Mouse (Mus musculus) retina, embryonic 14.5 days (tissue): ENCODE results near the gene Zdhhc1.
A peak's percentile ranks its signal among the peaks of the same experiment; 100 is the strongest.

ENCODE experiments used
- DNase-seq: peaks from one replicate; pipeline ENCODE4 v3.0.0-alpha.2; 2015; ENCODE audit warnings: low spot score

The Zdhhc1 gene

DNA sequence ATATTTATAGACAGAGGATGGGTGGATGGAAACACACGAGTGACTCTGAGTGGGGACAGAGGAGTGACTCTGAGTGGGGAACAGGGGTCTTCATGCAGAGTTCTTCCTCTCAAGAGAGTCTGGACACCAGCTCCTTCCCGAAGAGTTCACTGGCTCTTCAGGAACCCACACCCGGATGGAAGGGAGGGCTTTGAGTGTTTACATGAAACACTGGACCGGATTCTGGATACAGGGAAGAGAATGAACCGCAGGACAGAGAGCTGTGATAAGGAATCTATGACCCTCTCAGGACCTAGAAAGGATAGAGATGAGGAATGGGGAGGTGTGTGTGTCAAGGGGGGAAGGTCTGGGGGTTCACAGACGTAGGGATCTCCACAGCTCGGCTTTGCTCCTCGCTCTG, 20.6 kb upstream of the Zdhhc1 start:
- no peak for DNase-seq

- DNase-seq: peak; percentile 93
Measured at GRCm38 (mm10) chr8:105516018-105516645, 19.4 kb upstream of the Zdhhc1 start.

DNA sequence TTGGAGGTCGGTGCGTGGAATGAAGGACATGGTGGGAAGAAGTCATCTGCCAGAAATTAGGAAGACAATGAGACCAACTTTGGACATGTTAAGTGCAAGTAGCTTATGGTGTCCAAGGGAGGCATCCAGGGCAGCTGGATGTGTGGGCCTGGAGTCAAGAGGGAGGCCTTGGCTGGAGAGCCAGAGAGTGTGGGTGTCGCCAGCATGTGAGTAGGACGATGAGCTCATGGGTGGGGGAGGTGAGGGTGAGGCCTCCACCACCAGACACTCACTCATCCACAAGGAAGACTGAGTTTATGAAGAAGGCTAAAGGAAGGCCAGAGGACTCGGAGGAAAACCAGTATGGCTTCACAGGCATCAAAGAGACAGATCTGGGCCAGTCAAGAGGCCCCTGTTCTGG, 18.0 kb upstream of the Zdhhc1 start:
- no peak for DNase-seq

GRCm38 (mm10) chr8:105514194-105514593, 17.5 kb upstream of the Zdhhc1 start:
- no peak for DNase-seq

GRCm38 (mm10) chr8:105509997-105510735, 13.5 kb upstream of the Zdhhc1 start:
- no peak for DNase-seq

DNA sequence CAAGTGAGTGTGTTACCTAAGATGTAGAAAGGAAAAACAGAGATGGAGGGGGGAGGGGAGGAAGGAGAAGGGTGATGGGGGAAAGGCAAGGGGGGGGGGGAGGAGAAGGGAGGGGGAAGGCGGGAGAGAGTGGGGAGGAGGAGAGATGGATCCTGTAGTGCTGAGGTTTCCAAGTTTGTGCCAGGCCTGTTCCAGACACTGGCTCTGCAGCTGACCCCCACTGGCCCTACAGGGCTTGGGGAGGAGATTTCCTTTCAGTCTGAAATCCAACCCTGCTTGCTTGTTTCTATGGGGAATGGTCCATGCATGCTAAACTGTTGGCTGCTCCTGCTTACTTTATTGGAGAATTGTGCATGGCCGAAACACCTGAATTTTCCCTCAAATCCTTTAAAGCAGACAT, 12.1 kb upstream of the Zdhhc1 start:
- no peak for DNase-seq

DNA sequence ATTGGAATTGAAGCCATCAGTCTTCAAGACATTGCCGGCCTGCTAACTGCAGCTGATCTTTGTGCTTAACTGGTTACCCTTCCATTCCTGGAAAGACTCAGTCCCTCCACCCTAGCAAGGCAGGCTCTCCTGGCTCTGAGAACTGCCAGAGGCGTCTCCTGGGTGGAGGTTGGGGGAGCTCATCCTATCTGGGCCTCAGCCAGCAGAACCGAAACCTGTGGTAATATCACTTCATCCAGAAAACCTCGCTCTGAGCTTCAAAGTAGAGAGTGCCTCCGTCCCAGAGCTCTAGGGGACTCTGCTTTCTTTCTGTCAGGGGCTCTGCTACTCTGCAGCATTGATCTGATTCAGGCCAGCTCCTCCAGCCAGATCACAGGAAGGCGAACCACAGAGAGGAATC, 10.3 kb upstream of the Zdhhc1 start:
- DNase-seq: no peak

GRCm38 (mm10) chr8:105504617-105505016, 7.9 kb upstream of the Zdhhc1 start:
- DNase-seq: no peak

DNA sequence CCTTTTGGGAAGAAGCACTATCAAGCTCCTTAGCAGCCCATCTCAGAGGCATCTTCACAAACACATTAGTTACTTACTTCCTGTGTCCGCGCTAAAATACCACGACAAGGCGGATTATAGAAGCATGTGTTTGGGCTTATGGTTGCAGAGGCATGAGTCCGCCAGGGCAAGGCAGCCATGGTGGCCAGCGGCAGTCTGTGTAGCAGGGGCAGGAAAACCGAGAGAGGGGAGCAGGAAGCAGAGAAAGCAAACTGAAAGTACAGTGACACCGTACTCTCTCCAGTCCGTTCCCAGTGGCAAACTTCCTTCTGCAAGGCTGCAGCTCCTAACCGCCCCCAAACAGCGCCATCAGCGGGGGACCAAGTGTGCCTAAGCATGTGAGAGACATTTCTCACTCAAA, 3.1 kb upstream of the Zdhhc1 start:
- no peak for DNase-seq

- no peak for DNase-seq
Measured at GRCm38 (mm10) chr8:105495350-105496302, 1.1 kb downstream of the Zdhhc1 start.

DNA sequence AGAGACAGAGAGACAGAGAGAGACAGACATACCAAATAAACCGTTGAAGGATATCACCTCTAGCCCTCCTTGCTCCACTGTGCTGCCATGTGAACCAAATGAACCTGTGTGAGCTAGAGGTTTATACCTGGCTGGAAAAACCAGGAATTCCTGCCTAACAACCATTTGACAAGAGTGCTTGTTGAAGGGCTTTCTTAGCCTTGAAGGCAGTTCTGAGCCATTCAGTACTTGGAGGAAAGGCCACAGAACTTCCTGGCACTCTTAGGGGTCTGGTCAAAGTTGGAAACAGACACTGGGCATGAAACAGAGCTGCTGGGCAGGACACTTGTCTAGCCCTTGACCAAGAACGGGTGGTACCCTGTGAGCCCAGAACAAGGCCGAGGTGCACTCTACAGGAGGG, 2.1 kb downstream of the Zdhhc1 start:
- DNase-seq: no peak

DNA sequence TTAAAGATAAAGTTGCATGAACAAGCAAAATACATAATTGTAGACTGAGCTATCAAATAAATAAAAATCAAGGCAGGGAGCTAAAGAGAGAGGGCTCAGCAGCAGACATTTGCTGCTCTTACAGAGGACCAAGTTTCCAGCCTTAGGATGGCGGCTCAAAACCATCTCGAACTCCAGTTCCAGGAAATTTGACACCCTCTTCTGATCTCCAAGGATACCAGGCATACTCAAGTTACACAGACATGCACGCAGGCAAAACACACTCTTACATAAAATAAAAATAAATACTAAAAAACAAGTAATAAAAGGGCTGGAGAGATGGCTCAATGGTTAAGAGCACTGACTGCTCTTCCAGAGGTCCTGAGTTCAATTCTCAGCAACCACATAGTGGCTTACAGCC, 3.2 kb downstream of the Zdhhc1 start:
- DNase-seq: no peak

DNA sequence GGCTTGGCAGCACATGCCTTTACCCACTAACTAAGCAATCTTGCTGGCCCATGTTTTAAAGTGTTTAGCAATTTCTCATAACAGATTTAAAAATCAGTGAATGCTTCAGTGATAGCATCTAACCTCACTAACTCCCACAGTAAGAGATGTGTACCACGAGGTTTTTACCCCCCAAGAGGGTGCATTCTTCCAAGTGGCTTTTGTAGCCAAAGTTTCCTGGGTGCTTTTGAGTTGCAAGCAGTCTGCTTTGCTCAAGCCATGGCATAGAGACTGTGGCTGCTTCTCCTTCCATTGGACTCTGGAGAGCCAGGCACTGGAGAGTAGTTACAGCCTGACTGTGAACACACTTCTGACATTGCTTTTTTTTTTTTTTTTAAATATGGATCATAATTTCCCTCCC, 7.4 kb downstream of the Zdhhc1 start:
- no peak for DNase-seq

DNA sequence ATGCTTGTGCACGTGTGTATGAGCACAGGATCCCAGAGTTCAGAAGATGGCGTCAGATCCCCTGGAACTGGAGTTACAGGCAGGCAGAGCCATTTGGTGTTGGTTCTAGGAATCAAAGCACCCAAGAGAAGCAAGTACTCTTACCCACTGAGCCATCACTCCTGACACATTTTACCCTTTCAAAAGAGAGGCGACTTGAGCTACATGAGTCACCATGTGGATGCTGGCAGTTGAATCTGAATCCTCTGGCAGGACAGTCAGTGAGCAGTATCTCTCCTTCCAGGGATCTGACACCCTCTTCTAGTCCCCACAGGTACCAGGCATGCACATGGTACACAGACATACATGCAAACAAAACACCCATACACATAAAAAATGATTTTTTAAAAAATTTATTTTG, 8.6 kb downstream of the Zdhhc1 start:
- no peak for DNase-seq

GRCm38 (mm10) chr8:105484392-105484791, 12.3 kb downstream of the Zdhhc1 start:
- peak; percentile 86 for DNase-seq

DNA sequence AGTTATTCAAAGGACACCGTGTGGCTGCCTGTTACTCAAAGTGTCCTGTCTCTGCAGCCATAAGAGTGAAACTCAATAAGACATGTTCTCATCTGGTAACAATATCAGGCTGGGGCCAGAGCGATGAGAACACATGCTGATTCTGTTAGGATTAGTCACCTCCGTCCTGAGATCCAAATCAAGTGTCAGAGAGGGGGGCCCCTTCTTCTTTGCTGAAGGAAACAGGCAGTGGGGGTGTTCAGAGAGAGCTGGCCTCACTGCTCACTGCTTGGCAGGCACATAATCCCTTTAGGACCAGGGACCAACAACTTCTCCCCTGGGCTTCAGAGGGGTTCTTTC, 12.7 kb downstream of the Zdhhc1 start:
- DNase-seq: no peak

GRCm38 (mm10) chr8:105483212-105484029, 13.3 kb downstream of the Zdhhc1 start:
- peak; percentile 71 for DNase-seq

DNA sequence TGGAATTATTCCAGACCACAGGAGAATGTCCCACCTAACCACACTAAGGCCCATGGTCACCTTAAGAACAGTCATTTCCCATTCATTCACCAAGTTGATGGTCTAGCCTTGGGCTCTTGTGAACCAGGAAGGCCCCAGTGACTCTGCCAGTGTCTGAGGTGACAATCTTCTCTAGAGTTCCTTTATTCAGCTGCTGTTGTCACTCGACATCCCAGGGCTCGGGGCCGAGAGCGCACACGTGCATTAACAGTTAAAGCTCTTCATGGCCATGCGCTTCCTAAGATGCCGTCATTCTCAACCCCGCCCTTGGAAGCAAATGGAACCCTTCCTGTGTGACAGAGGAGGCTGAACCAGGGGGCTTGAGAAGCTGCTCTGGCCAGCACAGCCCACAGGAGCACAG, 14.6 kb downstream of the Zdhhc1 start:
- DNase-seq: no peak

GRCm38 (mm10) chr8:105481453-105481852, 15.2 kb downstream of the Zdhhc1 start:
- DNase-seq: peak; percentile 67

- no peak for DNase-seq
Measured at GRCm38 (mm10) chr8:105481013-105481412, 15.7 kb downstream of the Zdhhc1 start.

DNA sequence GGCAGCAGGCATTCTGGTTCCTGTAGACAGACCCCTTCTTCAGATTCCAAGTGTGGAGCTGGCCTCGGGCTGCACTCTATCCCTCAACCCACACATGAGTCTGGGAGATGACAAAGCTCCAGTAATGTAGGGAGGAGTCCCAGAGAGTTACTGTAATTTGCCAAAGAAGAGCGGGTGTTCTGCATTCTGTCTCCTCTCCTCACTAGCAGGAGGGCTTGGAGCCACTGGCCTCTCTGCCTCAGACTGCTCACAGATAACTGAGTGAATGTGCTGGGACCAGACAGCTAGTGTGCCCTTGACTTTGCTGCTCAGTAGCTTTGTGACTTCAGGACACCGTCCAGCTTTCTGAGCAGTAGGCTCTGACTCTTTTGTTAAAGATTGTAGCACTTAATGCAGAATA, 18.9 kb downstream of the Zdhhc1 start:
- no peak for DNase-seq
